7 mouse cellular contexts compared by ENCODE assay signal in genomic region chr12:70725326-70725725, GRCm38 (mm10).
"Had no signal": no experiment of that assay in that cellular context is flagged by ENCODE, and none has a peak within 500 bp of the region (broad histone marks: within the 10 kb centered on the region; RNA-seq: fewer than 3 reads in every experiment).

No protein-coding gene starts in this region.

- DNase-seq: lung, adult 2 months; lung, postnatal 14 days; lung, postnatal 36 days; right cerebral cortex, postnatal 14 days; thymus, adult 2 months; thymus, postnatal 25 days; thymus, postnatal 4 days had no signal
